Mouse (Mus musculus): ENCODE measurements at regions not wholly inside any gene's neighbourhood (a gene's known extent, or its start where the extent isn't known, plus 50 kb on each side); places are given as distances from the start of the nearest gene placed in this dataset.

- no peak for DNase-seq (ENCODE audit: low spot score)
These were observed 2620.0 kb upstream of the Gm7489 start for GRCm38 (mm10) chr15:51264599-51265163.

GRCm38 (mm10) chr15:51265971-51266370, 2618.7 kb upstream of the Gm7489 start:
- DNase-seq (ENCODE audit: low spot score): no peak

GRCm38 (mm10) chr15:51271632-51272312, 2612.9 kb upstream of the Gm7489 start:
- DNase-seq (ENCODE audit: low spot score): no peak

GRCm38 (mm10) chr15:51285334-51285733, 2599.4 kb upstream of the Gm7489 start:
- DNase-seq (ENCODE audit: low spot score): no peak

- no peak for DNase-seq (ENCODE audit: low spot score)
These were observed 2598.4 kb upstream of the Gm7489 start for GRCm38 (mm10) chr15:51286352-51286751.

- DNase-seq (ENCODE audit: low spot score): peak; percentile 57
These were observed 2595.7 kb upstream of the Gm7489 start for GRCm38 (mm10) chr15:51288911-51289432.

- DNase-seq (ENCODE audit: low spot score): peak; percentile 58
These were observed 2594.8 kb upstream of the Gm7489 start for GRCm38 (mm10) chr15:51289916-51290315.

- DNase-seq (ENCODE audit: low spot score): no peak
These were observed 2593.5 kb upstream of the Gm7489 start for GRCm38 (mm10) chr15:51291183-51291582.

- DNase-seq (ENCODE audit: low spot score): no peak
These were observed 2587.9 kb upstream of the Gm7489 start for GRCm38 (mm10) chr15:51296841-51297240.

GRCm38 (mm10) chr15:51318072-51318471, 2566.6 kb upstream of the Gm7489 start:
- no peak for DNase-seq (ENCODE audit: low spot score)

- no peak for DNase-seq (ENCODE audit: low spot score)
These were observed 2565.9 kb upstream of the Gm7489 start for GRCm38 (mm10) chr15:51318760-51319159.

GRCm38 (mm10) chr15:51320366-51320894, 2564.3 kb upstream of the Gm7489 start:
- DNase-seq (ENCODE audit: low spot score): no peak

- DNase-seq (ENCODE audit: low spot score): no peak
These were observed 2561.4 kb upstream of the Gm7489 start for GRCm38 (mm10) chr15:51323284-51323683.

GRCm38 (mm10) chr15:51324211-51324610, 2560.5 kb upstream of the Gm7489 start:
- DNase-seq (ENCODE audit: low spot score): no peak

- DNase-seq (ENCODE audit: low spot score): no peak
These were observed 2557.0 kb upstream of the Gm7489 start for GRCm38 (mm10) chr15:51327702-51328101.

GRCm38 (mm10) chr15:51336441-51336840, 2548.3 kb upstream of the Gm7489 start:
- DNase-seq (ENCODE audit: low spot score): no peak

- no peak for DNase-seq (ENCODE audit: low spot score)
These were observed 2538.4 kb upstream of the Gm7489 start for GRCm38 (mm10) chr15:51346301-51346700.

GRCm38 (mm10) chr15:51363391-51363790, 2521.3 kb upstream of the Gm7489 start:
- DNase-seq (ENCODE audit: low spot score): peak; percentile 25

- no peak for DNase-seq (ENCODE audit: low spot score)
These were observed 2513.5 kb upstream of the Gm7489 start for GRCm38 (mm10) chr15:51371162-51371561.

- DNase-seq (ENCODE audit: low spot score): no peak
These were observed 2494.3 kb upstream of the Gm7489 start for GRCm38 (mm10) chr15:51390383-51390782.

- no peak for DNase-seq (ENCODE audit: low spot score)
These were observed 2493.4 kb upstream of the Gm7489 start for GRCm38 (mm10) chr15:51391352-51391751.

GRCm38 (mm10) chr15:51392449-51393405, 2492.0 kb upstream of the Gm7489 start:
- DNase-seq (ENCODE audit: low spot score): peak; percentile 30

All from MN1 (cell line).